Mouse (Mus musculus): ENCODE measurements around the gene Ramp1.

Ramp1 gene

DNA sequence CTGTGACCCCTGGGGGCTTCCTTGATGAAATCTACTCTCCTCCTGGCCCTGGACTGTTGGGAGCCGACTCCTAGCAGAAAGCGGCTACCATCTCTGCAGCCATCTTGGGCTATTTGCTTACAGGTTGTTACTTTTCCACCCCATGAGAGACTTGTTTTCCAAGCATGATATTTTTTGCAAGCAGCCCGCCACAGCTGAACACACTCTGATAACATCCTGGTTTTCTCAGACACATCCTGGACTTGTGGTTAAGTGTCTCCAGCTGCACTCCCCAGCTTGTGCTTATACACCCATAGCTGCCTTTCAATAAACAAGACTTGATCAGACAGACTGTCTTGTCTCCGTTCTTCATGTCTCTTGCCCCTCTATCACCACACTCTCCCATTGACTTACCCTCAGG, 61.6 kb downstream of the Ramp1 start:
- no peak for DNase-seq

DNA sequence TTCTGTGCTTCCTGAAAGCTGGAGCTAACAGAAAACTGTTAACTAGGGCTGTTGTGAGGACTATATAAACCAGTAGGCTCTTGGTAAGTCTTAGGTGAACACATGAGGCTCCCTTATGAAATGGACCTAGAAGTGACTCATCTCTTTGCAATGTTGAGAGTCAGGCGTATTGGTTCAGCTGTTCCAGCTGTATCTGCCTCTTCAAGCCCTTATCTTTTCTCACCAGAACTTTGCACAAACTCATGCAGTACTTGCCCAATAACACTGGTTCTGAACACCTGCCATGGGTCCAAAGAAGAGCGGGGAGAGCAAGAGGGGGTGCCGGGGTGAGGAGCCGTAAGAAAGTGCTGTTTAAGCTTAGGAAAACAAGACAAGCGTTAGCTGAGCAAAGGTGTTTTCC, 68.6 kb downstream of the Ramp1 start:
- no peak for DNase-seq

DNA sequence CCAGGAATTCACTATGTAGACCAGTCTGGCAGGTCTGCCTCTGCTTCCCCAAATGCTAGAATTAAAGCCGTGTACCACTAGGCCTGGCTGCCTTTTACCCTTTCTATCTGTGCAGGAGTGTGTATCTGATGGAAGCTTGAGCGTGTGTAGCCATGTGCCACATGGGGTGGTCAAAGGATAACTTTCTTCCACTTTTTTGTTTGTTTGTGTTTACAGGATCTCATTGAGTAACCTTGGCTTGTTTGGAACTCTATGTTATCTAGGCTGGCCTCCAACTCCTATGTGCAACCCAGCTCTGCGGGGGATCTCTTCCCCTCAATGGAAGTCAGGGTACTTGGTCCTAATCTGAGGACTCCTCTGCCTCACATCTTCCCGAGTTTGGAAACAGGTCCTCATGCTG, 69.3 kb downstream of the Ramp1 start:
- DNase-seq, result no peak

DNA sequence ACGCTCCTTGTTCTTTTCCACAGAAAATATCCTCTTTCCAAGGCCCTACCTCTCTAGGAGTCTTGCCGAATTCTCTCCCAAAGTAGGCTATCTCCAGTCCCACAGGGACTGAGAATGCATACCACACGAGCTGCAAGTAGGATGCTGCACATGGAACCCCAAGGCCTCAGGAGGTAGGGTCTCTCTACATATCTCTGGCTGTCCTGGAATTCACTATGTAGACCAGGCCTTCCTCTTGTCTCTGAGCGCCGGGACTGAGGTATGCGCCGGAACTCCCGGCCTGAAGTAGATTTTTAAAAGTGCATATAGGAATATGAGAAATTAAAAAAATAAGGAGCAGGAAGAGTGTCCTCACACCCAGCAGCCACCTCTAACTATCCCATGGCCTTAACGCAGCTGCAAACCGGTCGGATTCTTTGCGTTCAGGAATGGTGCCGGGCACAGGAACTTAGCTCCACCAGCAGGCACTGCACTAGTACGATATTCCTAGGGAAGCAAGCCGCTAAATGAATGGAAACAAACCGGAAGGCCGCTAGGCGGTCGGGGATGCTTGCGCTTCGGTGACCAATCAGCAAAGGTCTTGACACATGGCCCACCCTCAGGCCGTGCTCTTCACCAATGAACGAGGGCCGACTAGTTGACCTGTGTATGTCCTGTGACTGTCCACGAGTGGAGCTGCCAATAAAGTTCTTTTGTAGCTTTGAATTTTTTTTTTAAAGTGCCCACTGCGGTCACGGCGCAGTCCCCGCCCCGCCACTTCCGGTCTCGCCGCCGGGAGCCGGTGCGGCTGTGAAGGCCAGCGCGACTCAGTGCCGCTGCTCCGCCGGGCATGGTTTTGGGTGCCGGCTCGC, 70.2 kb downstream of the Ramp1 start, which contains the start of gene Ube2f:
TSS of gene Ube2f (plus strand) at position 741 of the 851 bp plus-strand sequence.
- peak; percentile 86 for DNase-seq

DNA sequence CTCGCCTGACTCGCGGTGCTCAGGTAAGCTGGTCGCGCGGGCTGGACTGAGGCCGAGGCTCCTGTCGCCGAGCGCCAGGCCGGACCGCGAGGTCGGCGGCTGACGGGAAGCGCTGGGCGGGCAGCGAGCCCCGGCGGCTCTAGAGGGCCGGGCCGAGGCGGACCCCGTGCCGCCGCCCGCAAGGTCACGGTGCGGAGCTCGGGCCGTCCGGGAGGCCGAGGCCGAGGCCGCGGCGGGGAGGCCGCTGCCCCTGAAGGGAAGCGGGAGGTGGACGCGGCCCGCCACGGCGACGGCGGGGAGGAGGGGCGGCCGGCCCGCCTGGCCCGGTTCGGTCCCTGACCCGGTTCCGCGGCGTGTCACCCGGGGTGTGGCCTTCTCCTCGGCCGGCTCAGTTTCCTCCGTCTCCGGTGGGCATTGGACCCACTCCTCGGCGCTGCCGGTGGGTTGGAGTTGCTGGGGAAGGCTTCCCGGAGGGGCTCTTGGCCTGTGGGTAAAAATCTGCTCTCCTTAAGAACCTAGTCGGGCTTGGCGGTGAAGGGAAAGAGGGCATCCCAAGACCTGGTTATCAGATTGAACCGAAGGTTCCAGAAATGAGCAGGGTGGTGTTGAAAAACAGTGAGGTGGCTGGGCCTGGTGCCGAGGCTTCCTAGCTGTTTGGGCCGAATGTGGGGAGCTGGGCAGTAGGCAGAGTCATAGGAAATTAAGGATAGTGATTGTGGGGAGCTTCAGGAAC, 71.0 kb downstream of the Ramp1 start:
- DNase-seq, result peak; percentile 40

DNA sequence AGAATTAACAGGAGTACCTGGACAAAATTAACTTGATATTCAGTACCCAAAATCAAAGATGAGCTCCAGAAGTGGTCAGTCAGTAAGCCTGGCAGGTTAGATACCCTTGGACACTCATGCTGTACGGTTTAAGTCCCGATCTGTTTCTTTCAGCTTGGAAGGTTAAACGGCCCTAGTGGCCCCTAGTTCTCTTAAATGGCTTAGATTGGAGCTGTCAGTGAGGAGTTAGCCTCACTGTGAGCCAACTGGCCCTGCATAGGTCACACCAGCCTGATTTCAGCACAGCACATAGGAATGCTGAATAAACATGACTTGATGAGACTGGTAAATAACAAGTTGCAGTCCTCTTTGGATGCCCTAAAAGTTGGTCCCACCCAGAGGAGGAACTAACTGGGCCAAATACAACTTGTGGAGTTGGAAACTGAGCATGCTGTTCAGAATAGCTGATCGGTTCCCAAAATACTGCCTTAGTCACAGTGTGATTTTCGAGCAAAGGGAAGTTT, 71.6 kb downstream of the Ramp1 start:
- no peak for DNase-seq

DNA sequence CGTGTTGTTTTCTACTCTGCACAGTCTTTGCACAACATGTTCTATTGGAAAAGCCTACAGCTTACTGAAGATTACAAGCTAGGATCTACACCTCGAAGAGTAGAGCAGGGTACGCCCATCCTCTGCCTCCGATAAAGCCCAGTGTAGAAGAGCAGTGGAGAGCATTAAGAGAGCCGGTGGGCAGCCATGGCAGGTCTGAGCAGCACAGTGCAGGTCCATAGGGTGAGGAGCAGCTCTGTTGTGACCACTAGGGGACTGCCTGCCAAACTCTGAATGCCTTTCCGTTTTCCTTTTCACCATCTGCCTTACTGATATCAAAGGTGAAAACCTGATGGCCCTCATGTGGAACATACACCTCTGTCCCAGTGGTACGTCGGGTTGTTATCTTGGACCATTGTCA, 72.3 kb downstream of the Ramp1 start:
- no peak for DNase-seq

DNA sequence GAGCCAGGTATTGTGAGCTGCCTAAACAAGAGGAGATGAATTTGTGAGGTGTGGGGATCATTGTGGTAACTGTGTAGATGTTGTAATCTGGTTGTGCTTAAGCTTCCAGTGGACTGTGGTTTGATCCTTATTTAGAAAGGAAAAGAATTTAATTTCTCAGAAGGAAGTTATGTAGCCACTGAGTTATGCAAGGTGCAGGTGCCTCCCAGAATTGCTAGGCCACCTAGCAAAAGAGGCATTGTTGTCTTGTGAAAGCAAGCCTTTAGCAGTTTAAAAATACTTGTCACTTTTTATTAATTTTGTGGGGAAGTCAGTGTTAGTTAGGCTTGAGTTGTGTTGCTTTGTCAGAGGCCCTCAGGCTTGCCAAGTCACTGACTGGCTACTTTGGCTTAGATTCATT, 78.3 kb downstream of the Ramp1 start:
- no peak for DNase-seq

DNA sequence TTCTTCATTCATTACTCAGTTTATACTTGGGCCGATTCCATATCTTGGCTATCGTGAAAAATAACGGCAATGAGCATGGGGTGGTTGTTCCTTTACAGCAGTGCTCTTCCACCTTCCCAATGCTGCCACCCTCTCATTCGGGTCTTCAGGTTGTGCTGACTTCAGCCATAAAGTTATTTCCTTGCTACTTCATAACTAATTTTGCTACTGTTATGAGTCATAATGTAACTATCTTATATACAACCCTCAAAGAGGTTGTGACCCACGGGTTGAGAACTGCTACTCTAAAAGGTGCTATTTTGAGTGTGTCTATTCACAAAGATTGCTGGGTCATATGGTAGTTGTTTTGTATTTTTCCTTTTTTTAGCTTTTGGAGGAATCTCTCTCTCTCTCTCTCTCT, 80.2 kb downstream of the Ramp1 start:
- DNase-seq, result no peak

DNA sequence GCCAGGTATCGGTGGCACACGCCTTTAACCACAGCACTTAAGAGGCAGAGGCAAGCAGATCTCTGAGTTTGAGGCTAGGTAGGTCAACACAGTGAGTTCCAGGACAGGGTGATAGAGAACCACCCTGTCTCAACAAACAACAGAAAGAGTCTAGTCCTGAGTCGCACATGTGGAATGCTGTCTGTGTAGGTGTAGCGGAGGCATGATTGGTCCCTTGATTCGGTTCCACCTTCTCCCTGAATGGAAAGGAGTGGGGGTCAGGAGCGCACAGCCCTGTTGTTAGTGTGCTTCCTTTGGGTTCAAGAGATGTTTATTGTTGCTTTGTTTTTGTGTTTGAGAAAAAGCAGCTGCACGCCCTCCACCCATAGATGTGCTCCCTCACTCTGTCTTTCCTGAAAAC, 82.9 kb downstream of the Ramp1 start:
- DNase-seq, result no peak

DNA sequence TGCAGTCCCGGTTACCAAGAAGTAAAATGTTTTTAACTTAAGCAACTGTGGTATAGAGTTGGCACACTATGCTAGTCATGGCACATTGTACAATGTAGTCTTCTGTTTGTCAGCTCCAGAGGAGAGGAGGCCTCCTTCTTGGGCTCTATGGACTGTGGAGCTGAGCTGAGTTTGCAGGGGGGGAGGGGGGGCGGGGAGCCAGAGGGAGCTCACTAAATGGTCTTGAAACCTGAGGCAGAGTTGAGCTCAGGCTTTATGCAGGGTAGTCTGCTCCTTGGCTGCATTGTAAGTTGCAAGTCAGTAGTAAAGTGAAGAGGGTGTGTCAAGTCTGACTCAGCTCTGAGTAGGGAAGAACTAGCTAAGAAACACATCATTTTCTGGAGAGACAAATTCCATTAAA, 92.6 kb downstream of the Ramp1 start:
- no peak for DNase-seq

Measured in thymus, postnatal 25 days (tissue).